ENCODE assay signal across 10 mouse cellular contexts in the genomic region with DNA sequence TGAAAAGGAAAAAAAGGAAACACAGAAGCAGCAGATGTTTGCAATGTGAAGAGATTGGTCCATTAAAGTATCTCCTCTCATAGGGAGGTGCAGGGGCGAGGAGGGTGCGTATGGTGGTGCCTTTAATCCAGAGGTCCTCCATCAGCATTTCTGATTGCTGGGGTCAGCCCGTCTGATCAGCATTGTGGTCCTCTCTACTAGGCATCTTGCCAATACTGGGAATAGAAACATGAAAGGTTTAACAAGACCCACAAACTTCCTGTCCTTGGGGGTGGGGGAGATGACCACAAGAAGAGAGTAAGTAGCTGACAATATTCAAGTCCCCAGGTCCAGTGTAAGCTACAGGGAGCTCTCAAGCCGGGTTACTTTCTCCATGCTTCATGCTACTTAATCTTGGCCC. TPM values are rescaled to one million over a fixed set of nuclear protein-coding genes. Genes with fewer than 3 reads are reported as not detected.
DNase-seq lines count a peak whose midpoint lies in the region; ATAC-seq lines count a peak whose summit lies in the region.
"Had no signal": no experiment of that assay in that cellular context is flagged by ENCODE, and none has a peak within 500 bp of the region (broad histone marks: within the 10 kb centered on the region; RNA-seq: fewer than 3 reads in every experiment).

No protein-coding gene starts in this region.

- peak overlapping the region; percentile 79; the same call in 1 of the 2 replicates for H3K9ac ChIP-seq in heart, embryonic 13.5 days

- no peaks in the 10 kb centered on the region for H3K9me3 ChIP-seq in heart, embryonic 13.5 days

- no peaks in the 10 kb centered on the region for H3K36me3 ChIP-seq in heart, embryonic 13.5 days
- no peaks in the 10 kb centered on the region for H3K36me3 ChIP-seq in macrophage (ENCODE audit: inconsistent target)

- 63% methylated on average over 4 of the region's 4 CpGs for whole genome bisulfite sequencing in heart, embryonic 13.5 days
- WGBS in macrophage (ENCODE audit: missing documents) = 18% methylated on average over 4 of the region's 4 CpGs

- H3K4me2 ChIP-seq in heart, embryonic 13.5 days = peak overlapping the region; percentile 90

- ATAC-seq in heart, embryonic 13.5 days (ENCODE audit: extremely low read depth, insufficient number of reproducible peaks, low FRiP score, low TSS enrichment) = no peak
- 0 out of 2 replicates have a peak, but pooled peaks have one; percentile 3 for ATAC-seq in granulocyte monocyte progenitor cell, adult 5-6 weeks (replicated peaks; ENCODE audit: poor library complexity, severe bottlenecking)
- no peak for ATAC-seq in frontal cortex, adult (ENCODE audit: low TSS enrichment)

- intact Hi-C loops in heart, postnatal 25 days (cut with DNase I) = loop anchor here (2.0 kb wide), 1 partner anchor 30 kb away; no protein-coding TSS in a partner anchor

- H3K27ac ChIP-seq in heart, embryonic 13.5 days (replicated peaks) = peak overlapping the region; percentile 41; the same call in 1 of the 2 replicates
- H3K27ac ChIP-seq in macrophage = peak overlapping the region; percentile 65

- H3K79me2 ChIP-seq in macrophage (ENCODE audit: inconsistent target) = peaks cover 32% of the 10 kb centered on the region

- DNase-seq in heart, postnatal 25 days (ENCODE audit: low spot score) = no peak
- peak; percentile 25 for DNase-seq in CD4-positive helper T cell, adult 2 months (ENCODE audit: low read depth, low spot score)
- no peak for DNase-seq in frontal cortex, postnatal 10 days (ENCODE audit: low spot score in 2 of 2)
- no peak for DNase-seq in thymus, postnatal 10 days (ENCODE audit: low spot score in 2 of 2)
- DNase-seq: cerebellum, adult 18-20 months had no signal

- H3K4me3 ChIP-seq in heart, embryonic 13.5 days = no peak overlapping the region
- peak overlapping the region; percentile 45 for H3K4me3 ChIP-seq in macrophage (ENCODE audit: inconsistent target)

- no peaks in the 10 kb centered on the region for H3K27me3 ChIP-seq in heart, embryonic 13.5 days (replicated peaks)

- peaks cover 38% of the 10 kb centered on the region for H3K4me1 ChIP-seq in heart, embryonic 13.5 days

RNA-seq across cellular contexts. Expression of a gene that starts 1.0 kb away (rescaled TPM):
- polyA plus RNA-seq in heart, embryonic 13.5 days (2015; fragmentation: Nextera tagmentation; extraction: Ambion mirVana) = 15.5 and 17.8 TPM in 2 replicates
- 1 to 10 TPM; 1.1 to 1.2 TPM for total RNA-seq in heart, postnatal 25 days (2021)
- total RNA-seq in granulocyte monocyte progenitor cell, adult 5-6 weeks (2014; fragmentation: Nextera tagmentation) = 32.0 and 45.2 TPM in 2 replicates
- total RNA-seq in granulocyte monocyte progenitor cell, adult 5-6 weeks (2017) = 7.5 and 9.9 TPM in 2 replicates
- 10 to 100 TPM in 11 of 26 experiments, 1 to 10 TPM in 15; 2.9 to 21.4 (median 8.8) TPM for total RNA-seq in macrophage (2018; cell fraction: chromatin; rRNA removed)
- total RNA-seq in macrophage (2018; cell fraction: cytosol; rRNA removed) = 10 to 100 TPM; 12.7 to 23.2 (median 19.4) TPM
- 10 to 100 TPM in 23 of 26 experiments, 1 to 10 TPM in 3; 5.1 to 41.6 (median 15.9) TPM for total RNA-seq in macrophage (2018; cell fraction: nucleus; rRNA removed)
- polyA plus RNA-seq in macrophage (2018) = 14.1 to 33.2 TPM (median 21.6 TPM) in 3 replicates

RNA-seq across cellular contexts. Expression of a gene that starts 12.0 kb away (rescaled TPM):
- 1.0 and 1.4 TPM in 2 replicates for polyA plus RNA-seq in heart, embryonic 13.5 days (2015; fragmentation: Nextera tagmentation; extraction: Ambion mirVana)
- total RNA-seq in heart, postnatal 25 days (2021) = under 1 TPM; 0.36 to 0.39 TPM
- total RNA-seq in granulocyte monocyte progenitor cell, adult 5-6 weeks (2014; fragmentation: Nextera tagmentation) = 1.8 and 7.0 TPM in 2 replicates
- 2.4 TPM in 1 of 2 replicates, not detected in the other for total RNA-seq in granulocyte monocyte progenitor cell, adult 5-6 weeks (2017)
- 10 to 100 TPM in 6 of 26 experiments, 1 to 10 TPM in 20; 1.1 to 13.8 (median 7.3) TPM for total RNA-seq in macrophage (2018; cell fraction: chromatin; rRNA removed)
- total RNA-seq in macrophage (2018; cell fraction: cytosol; rRNA removed) = under 1 TPM in 22 of 26 experiments, not detected in 4; 0.05 to 0.62 (median 0.19) TPM
- total RNA-seq in macrophage (2018; cell fraction: nucleus; rRNA removed) = 10 to 100 TPM in 1 of 26 experiments, 1 to 10 TPM in 22, under 1 TPM in 2, not detected in 1; 0.48 to 10.9 (median 2.3) TPM
- 0.10 to 0.91 TPM in 2 of 3 replicates, not detected in the other for polyA plus RNA-seq in macrophage (2018)

RNA-seq across cellular contexts. Expression of a gene that starts 19.1 kb away (rescaled TPM):
- 0.09 TPM in 2 replicates for polyA plus RNA-seq in heart, embryonic 13.5 days (2015; fragmentation: Nextera tagmentation; extraction: Ambion mirVana)
- not detected for total RNA-seq in heart, postnatal 25 days (2021)
- not detected in 2 replicates for total RNA-seq in granulocyte monocyte progenitor cell, adult 5-6 weeks (2014; fragmentation: Nextera tagmentation)
- total RNA-seq in granulocyte monocyte progenitor cell, adult 5-6 weeks (2017) = not detected in 2 replicates
- total RNA-seq in macrophage (2018; cell fraction: chromatin; rRNA removed) = 1 to 10 TPM in 8 of 26 experiments, under 1 TPM in 4, not detected in 14; 0.53 to 2.0 (median 1.1) TPM
- under 1 TPM in 2 of 26 experiments, not detected in 24; 0.09 to 0.10 TPM for total RNA-seq in macrophage (2018; cell fraction: cytosol; rRNA removed)
- total RNA-seq in macrophage (2018; cell fraction: nucleus; rRNA removed) = 1 to 10 TPM in 1 of 26 experiments, under 1 TPM in 7, not detected in 18; 0.31 to 1.2 (median 0.71) TPM
- not detected in 3 replicates for polyA plus RNA-seq in macrophage (2018)
- polyA plus RNA-seq: urinary bladder, adult 2 months had no signal

RNA-seq across cellular contexts. Expression of a gene that starts 23.8 kb away (rescaled TPM):
- 0.29 TPM in 1 of 2 replicates, not detected in the other for polyA plus RNA-seq in heart, embryonic 13.5 days (2015; fragmentation: Nextera tagmentation; extraction: Ambion mirVana)
- total RNA-seq in heart, postnatal 25 days (2021) = not detected
- not detected in 2 replicates for total RNA-seq in granulocyte monocyte progenitor cell, adult 5-6 weeks (2014; fragmentation: Nextera tagmentation)
- total RNA-seq in granulocyte monocyte progenitor cell, adult 5-6 weeks (2017) = not detected in 2 replicates
- total RNA-seq in macrophage (2018; cell fraction: chromatin; rRNA removed) = 1 to 10 TPM in 13 of 26 experiments, not detected in 13; 1.5 to 4.6 (median 2.1) TPM
- 10 to 100 TPM in 10 of 26 experiments, 1 to 10 TPM in 16; 2.1 to 14.7 (median 7.7) TPM for total RNA-seq in macrophage (2018; cell fraction: cytosol; rRNA removed)
- 1 to 10 TPM in 19 of 26 experiments, not detected in 7; 1.4 to 7.0 (median 2.4) TPM for total RNA-seq in macrophage (2018; cell fraction: nucleus; rRNA removed)
- 1.3 to 7.5 TPM (median 3.9 TPM) in 3 replicates for polyA plus RNA-seq in macrophage (2018)

RNA-seq across cellular contexts. Expression of a gene that starts 32.8 kb away (rescaled TPM):
- 24.4 and 25.2 TPM in 2 replicates for polyA plus RNA-seq in heart, embryonic 13.5 days (2015; fragmentation: Nextera tagmentation; extraction: Ambion mirVana)
- 10 to 100 TPM; 23.9 to 26.0 TPM for total RNA-seq in heart, postnatal 25 days (2021)
- 8.4 and 15.5 TPM in 2 replicates for total RNA-seq in granulocyte monocyte progenitor cell, adult 5-6 weeks (2014; fragmentation: Nextera tagmentation)
- 11.5 and 15.2 TPM in 2 replicates for total RNA-seq in granulocyte monocyte progenitor cell, adult 5-6 weeks (2017)
- total RNA-seq in macrophage (2018; cell fraction: chromatin; rRNA removed) = 10 to 100 TPM in 2 of 26 experiments, 1 to 10 TPM in 18, under 1 TPM in 4, not detected in 2; 0.25 to 13.3 (median 2.5) TPM
- total RNA-seq in macrophage (2018; cell fraction: cytosol; rRNA removed) = 10 to 100 TPM in 11 of 26 experiments, 1 to 10 TPM in 15; 5.3 to 15.6 (median 9.6) TPM
- 10 to 100 TPM in 1 of 26 experiments, 1 to 10 TPM in 24, under 1 TPM in 1; 0.79 to 10.3 (median 3.3) TPM for total RNA-seq in macrophage (2018; cell fraction: nucleus; rRNA removed)
- 9.5 to 12.3 TPM (median 11.9 TPM) in 3 replicates for polyA plus RNA-seq in macrophage (2018)
